Mouse (Mus musculus) spleen, adult 10 weeks (tissue): ENCODE data around the gene Lce1c. TPM values are rescaled to one million over a fixed set of nuclear protein-coding genes. Genes with fewer than 3 reads are reported as not detected.

Experiments used
- polyA plus RNA-seq: library from polyadenylated mRNA; stranded (reverse); fragments of 350-450 nt; fragmentation: Illumina TruSeq; extraction: RNeasy Lipid Tissue Mini Kit (QIAGEN cat#74804); gene quantifications from one replicate; pipeline ENCODE4 v1.2.3, GENCODE M21; 2015; ENCODE audit warnings: low replicate concordance; ENCODE audit not compliant: insufficient read depth

The Lce1c gene
- not detected for polyA plus RNA-seq

DNA sequence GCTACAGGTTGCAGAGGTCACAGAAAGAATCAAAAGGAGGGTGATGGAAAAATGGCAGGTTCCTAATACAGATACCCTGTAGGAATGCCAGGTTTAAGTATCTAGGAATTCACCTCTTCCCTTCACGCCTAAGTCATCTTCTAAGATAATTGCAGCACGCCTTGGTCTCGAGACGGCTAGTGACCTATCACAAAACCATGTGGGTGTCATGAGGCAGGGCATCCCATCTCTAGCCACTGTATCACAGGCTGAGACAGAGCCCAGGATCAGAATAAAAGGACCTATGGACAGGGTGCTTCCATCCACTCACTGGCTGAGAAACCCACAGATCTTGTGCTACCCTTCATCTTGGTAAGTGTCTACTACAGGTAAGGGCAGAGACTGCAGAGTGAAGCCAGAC is at the start of gene Lce1c:
Lce1c (plus strand) TSS at position 301 of the 400 bp plus-strand sequence.

DNA sequence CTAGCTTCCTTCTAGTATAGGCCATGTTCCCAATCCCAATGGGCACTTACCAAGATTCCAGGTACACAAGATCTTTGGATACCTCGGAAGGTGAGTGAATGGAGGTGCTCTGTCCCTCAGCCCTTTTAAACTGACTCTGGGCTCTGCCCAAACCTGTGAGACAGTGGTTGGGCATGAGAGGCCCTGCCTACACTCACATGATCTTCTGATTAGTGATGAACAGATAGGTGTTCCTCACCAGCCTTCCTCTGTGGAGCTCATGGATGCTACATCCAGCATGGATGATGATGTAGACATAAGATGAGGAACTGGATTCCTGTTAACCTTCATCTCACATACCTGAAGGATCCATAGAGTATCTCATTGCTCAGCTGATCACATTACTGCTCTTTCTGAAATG is 30.8 kb upstream of the Lce1c start, which contains the start of gene Lce1a1:
Lce1a1 (minus strand) TSS at position 101 of the 400 bp plus-strand sequence.

DNA sequence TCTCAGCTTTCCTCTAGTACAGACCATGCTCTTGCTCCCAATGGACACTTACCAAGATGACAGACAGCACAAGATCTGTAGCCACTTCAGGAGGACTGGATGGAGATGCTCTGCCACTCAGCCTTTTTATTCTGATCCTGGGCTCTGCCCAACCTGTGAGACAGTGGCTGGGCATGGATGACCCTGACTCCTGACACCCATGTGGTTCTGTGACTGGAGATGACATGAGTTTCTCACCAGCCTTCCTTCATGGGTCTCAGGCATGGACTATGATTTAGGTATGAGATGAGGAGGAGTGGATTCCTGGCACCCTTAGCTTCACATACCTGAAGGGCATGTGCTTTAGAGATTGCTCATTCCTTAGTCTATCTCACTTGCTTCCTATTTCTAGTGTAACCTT is 22.2 kb upstream of the Lce1c start, which contains the start of gene Lce1b:
Lce1b (minus strand) TSS at position 101 of the 400 bp plus-strand sequence.

DNA sequence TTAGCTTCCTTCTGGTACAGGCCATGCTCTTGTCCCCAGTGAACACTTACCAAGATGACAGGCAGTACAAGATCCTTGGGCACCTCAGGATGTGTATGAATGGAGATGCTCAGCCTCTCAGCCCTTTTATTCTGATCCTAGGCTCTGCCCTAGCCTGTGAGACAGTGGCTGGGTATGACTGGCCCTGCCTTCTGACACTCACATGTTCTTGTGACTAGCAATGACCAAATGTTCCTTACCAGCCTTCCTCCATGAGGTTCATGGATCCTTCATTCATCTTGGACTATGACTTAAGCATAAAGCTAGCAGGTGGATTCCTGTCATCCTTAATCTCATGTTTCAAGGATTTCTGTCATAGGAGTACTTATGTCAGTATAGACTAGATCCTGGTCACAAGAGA is 8.8 kb upstream of the Lce1c start, which contains the start of gene Lce1a2:
Lce1a2 (minus strand) TSS at position 101 of the 400 bp plus-strand sequence.

DNA sequence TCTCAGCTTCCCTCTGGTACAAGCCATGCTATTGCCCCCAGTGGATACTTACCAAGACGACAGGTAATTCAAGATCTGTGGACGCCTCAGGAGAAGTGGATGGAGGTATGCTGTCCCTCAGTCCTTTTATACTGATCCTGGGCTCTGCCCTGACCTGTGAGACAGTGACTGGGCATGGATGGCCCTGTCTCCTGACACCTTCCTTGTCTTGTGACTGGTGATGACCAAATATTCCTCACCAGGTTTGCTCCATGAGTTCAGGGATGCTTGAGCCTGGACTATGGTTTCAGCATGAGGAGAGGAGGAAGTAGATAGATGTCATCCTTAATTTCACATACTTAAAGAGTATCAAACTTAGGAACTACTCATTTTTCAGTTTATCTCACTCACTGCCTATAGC is 8.1 kb downstream of the Lce1c start, which contains the start of gene Lce1d:
Lce1d (minus strand) TSS at position 101 of the 400 bp plus-strand sequence.

DNA sequence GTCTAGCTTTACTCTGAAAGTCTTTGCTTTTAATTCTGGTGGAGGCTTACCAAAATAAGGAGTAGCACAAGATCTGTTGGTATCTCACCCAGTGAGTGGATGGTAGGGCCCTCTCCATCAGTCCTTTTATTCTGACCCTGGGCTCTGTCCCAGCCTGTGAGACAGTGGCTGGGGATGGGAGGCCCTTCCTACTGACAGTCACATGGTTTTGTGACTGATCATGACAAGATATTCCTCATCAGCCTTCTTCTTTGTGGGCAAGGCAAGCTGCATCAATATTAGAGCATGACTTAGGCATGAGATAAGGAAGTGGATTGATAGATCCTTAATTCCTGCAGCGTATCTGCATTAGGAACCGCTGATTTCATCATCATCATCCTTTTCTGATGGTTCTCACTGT is 29.9 kb downstream of the Lce1c start, which contains the start of gene Lce1e:
Lce1e (minus strand) TSS at position 101 of the 400 bp plus-strand sequence.

DNA sequence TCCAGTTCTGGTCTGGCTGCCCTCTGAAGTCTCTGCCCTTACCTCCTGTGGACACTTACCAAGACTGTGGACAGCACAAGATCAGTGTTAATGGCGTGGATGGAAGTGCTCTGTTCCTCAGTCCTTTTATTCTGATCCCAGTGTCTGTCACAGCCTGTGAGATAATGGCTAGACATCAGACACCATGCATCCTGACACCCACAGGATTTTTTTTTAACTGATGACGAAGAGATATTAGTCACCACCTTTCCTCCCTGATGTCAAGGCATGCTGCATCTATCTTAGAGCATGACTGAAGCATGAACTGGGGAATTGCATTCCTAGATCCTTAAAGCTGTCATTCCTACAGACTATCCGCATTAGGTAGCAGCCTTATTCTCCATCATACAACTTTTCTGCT is 41.2 kb downstream of the Lce1c start, which contains the start of gene Lce1f:
Lce1f (minus strand) TSS at position 101 of the 400 bp plus-strand sequence.

Other genes with a start within 250 kb of the Lce1c start
- gene Gm9774, start 249.8 kb upstream of the Lce1c start, polyA plus RNA-seq, result 1.4 TPM
- not detected for gene Sprr2k, start 246.7 kb upstream of the Lce1c start, polyA plus RNA-seq
- gene Sprr1b, start 240.5 kb upstream of the Lce1c start, polyA plus RNA-seq, result not detected
- gene Sprr3, start 220.5 kb upstream of the Lce1c start, polyA plus RNA-seq, result not detected
- not detected for gene Sprr1a, start 193.4 kb upstream of the Lce1c start, polyA plus RNA-seq
- not detected for gene Sprr4, start 178.8 kb upstream of the Lce1c start, polyA plus RNA-seq
- gene 2310046K23Rik, start 144.7 kb upstream of the Lce1c start, polyA plus RNA-seq, result not detected
- gene Ivl, start 105.5 kb upstream of the Lce1c start, polyA plus RNA-seq, result not detected
- gene Smcp, start 90.2 kb upstream of the Lce1c start, polyA plus RNA-seq, result not detected
- not detected for gene 2210017I01Rik, start 71.8 kb upstream of the Lce1c start, polyA plus RNA-seq
- gene Lce6a, start 57.6 kb upstream of the Lce1c start, polyA plus RNA-seq, result not detected
- not detected for gene Lce1a1, start 30.9 kb upstream of the Lce1c start, polyA plus RNA-seq
- not detected for gene Lce1b, start 22.3 kb upstream of the Lce1c start, polyA plus RNA-seq
- not detected for gene Lce1a2, start 8.9 kb upstream of the Lce1c start, polyA plus RNA-seq
- not detected for gene Lce1d, start 8.0 kb downstream of the Lce1c start, polyA plus RNA-seq
- gene Lce1e, start 29.8 kb downstream of the Lce1c start, polyA plus RNA-seq, result not detected
- gene Lce1f, start 41.1 kb downstream of the Lce1c start, polyA plus RNA-seq, result not detected
- not detected for gene Gm38119, start 59.8 kb downstream of the Lce1c start, polyA plus RNA-seq
- gene Lce1g, start 73.1 kb downstream of the Lce1c start, polyA plus RNA-seq, result not detected
- not detected for gene Lce1h, start 85.8 kb downstream of the Lce1c start, polyA plus RNA-seq
- not detected for gene Lce1i, start 99.7 kb downstream of the Lce1c start, polyA plus RNA-seq
- not detected for gene Lce1j, start 111.3 kb downstream of the Lce1c start, polyA plus RNA-seq
- gene Lce1k, start 128.6 kb downstream of the Lce1c start, polyA plus RNA-seq, result not detected
- gene Kprp, start 148.0 kb downstream of the Lce1c start, polyA plus RNA-seq, result not detected
- gene Lce1l, start 172.0 kb downstream of the Lce1c start, polyA plus RNA-seq, result not detected
- not detected for gene 2310050C09Rik, start 191.0 kb downstream of the Lce1c start, polyA plus RNA-seq
- not detected for gene Lce3a, start 247.0 kb downstream of the Lce1c start, polyA plus RNA-seq